21 mouse cellular contexts compared by ENCODE assay signal in genomic region chr7:110682911-110683310, GRCm38 (mm10). TPM values are rescaled to one million over a fixed set of nuclear protein-coding genes. Genes with fewer than 3 reads are reported as not detected.
"Had no signal": no experiment of that assay in that cellular context is flagged by ENCODE, and none has a peak within 500 bp of the region (broad histone marks: within the 10 kb centered on the region; RNA-seq: fewer than 3 reads in every experiment).

No protein-coding gene starts in this region.

- H3K9me3 ChIP-seq: hindbrain, embryonic 13.5 days; hindbrain, embryonic 15.5 days; kidney, embryonic 15.5 days; limb, embryonic 13.5 days; limb, embryonic 15.5 days; liver, embryonic 12.5 days had no signal

- H3K4me3 ChIP-seq: hindbrain, embryonic 13.5 days; hindbrain, embryonic 15.5 days; kidney, embryonic 15.5 days; limb, embryonic 13.5 days; limb, embryonic 15.5 days; liver, embryonic 12.5 days had no signal

- H3K9ac ChIP-seq: hindbrain, embryonic 13.5 days; hindbrain, embryonic 15.5 days; kidney, embryonic 15.5 days; limb, embryonic 13.5 days; limb, embryonic 15.5 days; liver, embryonic 12.5 days; liver, embryonic 14.5 days had no signal

- H3K36me3 ChIP-seq: hindbrain, embryonic 13.5 days; kidney, embryonic 15.5 days; limb, embryonic 13.5 days; limb, embryonic 15.5 days; liver, embryonic 12.5 days had no signal

- DNase-seq: gastrocnemius, postnatal 14 days; gastrocnemius, postnatal 36 days; heart, adult 18-20 months; heart, postnatal 14 days; heart, postnatal 36 days; kidney, adult 11 months; kidney, adult 2 months; kidney, adult 9 months; kidney, postnatal 14 days; kidney, postnatal 36 days; left cerebral cortex, postnatal 4 days had no signal

- H3K27ac ChIP-seq: hindbrain, embryonic 13.5 days; hindbrain, embryonic 15.5 days; hindbrain, postnatal 0 days; kidney, embryonic 15.5 days; kidney, postnatal 0 days; limb, embryonic 13.5 days; limb, embryonic 15.5 days; liver, embryonic 12.5 days; liver, embryonic 14.5 days had no signal

- H3K27me3 ChIP-seq: hindbrain, embryonic 13.5 days; hindbrain, embryonic 15.5 days; kidney, embryonic 15.5 days; limb, embryonic 13.5 days; limb, embryonic 15.5 days; liver, embryonic 12.5 days had no signal

- H3K4me1 ChIP-seq: hindbrain, embryonic 13.5 days; hindbrain, embryonic 15.5 days; kidney, embryonic 15.5 days; limb, embryonic 13.5 days; limb, embryonic 15.5 days; liver, embryonic 12.5 days had no signal

RNA-seq across cellular contexts. Expression of gene Adm, which starts 55.5 kb away (rescaled TPM):
- total RNA-seq: hematopoietic stem cell, adult 5-6 weeks had no signal
